Mouse (Mus musculus) neural tube, embryonic 15.5 days (tissue): Measurements from ENCODE around the gene Ndrg3. TPM values are rescaled to one million over a fixed set of nuclear protein-coding genes. Genes with fewer than 3 reads are reported as not detected.
"Not testable (repeated sequence)": the region's sequence is repeated elsewhere in the genome, so short reads cannot be mapped to it uniquely, and the experiment has no call there.

Experiments used
- ATAC-seq: fragments of 200-750 bp; cut with Nextera tagmentation; 2 replicates; pipeline ENCODE4 v1.8.0; 2017; ENCODE audit warnings: mild to moderate bottlenecking, moderate TSS enrichment, moderate library complexity; ENCODE audit not compliant: low FRiP score
- H3K27ac ChIP-seq: fragments of 300-500 bp; sonication (generic); replicated peaks from 2 replicates; pipeline ENCODE4 v1.5.1; 2015; ENCODE audit warnings: mild to moderate bottlenecking, inconsistent platforms
- H3K27me3 ChIP-seq: fragments of 300-500 bp; sonication (generic); replicated peaks from 2 replicates; pipeline ENCODE4 v1.6.1; 2015; ENCODE audit warnings: inconsistent platforms
- H3K36me3 ChIP-seq: fragments of 300-500 bp; sonication (generic); 2 replicates; pipeline ENCODE4 v1.6.1; 2015; ENCODE audit warnings: inconsistent platforms
- H3K4me1 ChIP-seq: fragments of 300-500 bp; sonication (generic); 2 replicates; pipeline ENCODE4 v1.6.1; 2015; ENCODE audit warnings: inconsistent platforms
- H3K4me2 ChIP-seq: fragments of 300-500 bp; sonication (generic); 2 replicates; pipeline ENCODE4 v1.6.1; 2015; ENCODE audit warnings: inconsistent platforms, mild to moderate bottlenecking, moderate library complexity
- H3K4me3 ChIP-seq: fragments of 300-500 bp; sonication (generic); replicated peaks from 2 replicates; pipeline ENCODE4 v1.5.1; 2015; ENCODE audit warnings: mild to moderate bottlenecking, inconsistent platforms
- H3K9ac ChIP-seq: fragments of 300-500 bp; sonication (generic); replicated peaks from 2 replicates; pipeline ENCODE4 v1.6.1; 2015; ENCODE audit warnings: mild to moderate bottlenecking, inconsistent platforms
- H3K9me3 ChIP-seq: fragments of 300-500 bp; sonication (generic); replicated peaks from 2 replicates; pipeline ENCODE4 v1.6.1; 2016; ENCODE audit warnings: inconsistent platforms
- WGBS: fragments of 180-500 bp; shearing (Covaris S2); methylation state at CpG from one replicate; pipeline ENCODE4 v1.1.7; 2015; ENCODE audit warnings: mixed read lengths; 5-methylcytosine and 5-hydroxymethylcytosine counted together
- polyA plus RNA-seq: library from polyadenylated mRNA; unstranded; fragments of >200 nt; fragmentation: Nextera tagmentation; extraction: Ambion mirVana; gene quantifications from 2 replicates; pipeline ENCODE4 v1.2.1, GENCODE M21; 2015

Gene Ndrg3
- polyA plus RNA-seq, 1 experiment from 2014 or later = 158 TPM

DNA sequence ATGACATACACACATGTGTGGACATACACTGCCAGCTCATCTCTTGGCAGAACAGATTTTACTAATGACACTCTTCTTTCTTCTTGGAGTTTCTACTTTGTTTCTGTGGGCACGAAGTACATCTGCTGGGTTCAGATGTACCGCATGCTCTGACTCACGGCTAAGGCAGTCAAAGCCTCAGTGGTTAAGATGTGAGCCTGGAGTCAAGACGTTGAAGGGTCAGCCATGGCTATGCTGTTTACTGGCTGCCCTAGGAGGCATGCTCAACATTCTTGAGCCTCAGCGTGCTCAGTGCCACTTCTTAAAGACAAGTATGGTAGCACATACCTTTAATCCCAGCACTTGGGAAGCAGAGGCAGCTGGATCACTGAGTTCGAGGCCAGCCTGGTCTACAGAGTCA lies 61.3 kb downstream of the Ndrg3 start:
- H3K27me3 ChIP-seq = no peaks in the 10 kb centered on the region
- H3K36me3 ChIP-seq = peaks cover 51% of the 10 kb centered on the region
- no peak overlapping the region for H3K4me2 ChIP-seq
- ATAC-seq = no peak
- H3K4me3 ChIP-seq = no peak overlapping the region
- H3K9ac ChIP-seq = no peak overlapping the region
- 92% methylated on average over 6 of the region's 6 CpGs for WGBS
- H3K4me1 ChIP-seq = no peaks in the 10 kb centered on the region
- no peak overlapping the region for H3K27ac ChIP-seq
- no peaks in the 10 kb centered on the region for H3K9me3 ChIP-seq

GRCm38 (mm10) chr2:156929519-156930120 lies 62.2 kb downstream of the Ndrg3 start:
- H3K27ac ChIP-seq = no peak overlapping the region
- H3K9me3 ChIP-seq = no peaks in the 10 kb centered on the region
- H3K4me1 ChIP-seq = no peaks in the 10 kb centered on the region
- 65% methylated on average over 11 of the region's 11 CpGs for WGBS
- no peak for ATAC-seq
- no peaks in the 10 kb centered on the region for H3K27me3 ChIP-seq
- H3K9ac ChIP-seq = no peak overlapping the region
- H3K4me2 ChIP-seq = no peak overlapping the region
- H3K4me3 ChIP-seq = no peak overlapping the region
- peaks cover 46% of the 10 kb centered on the region for H3K36me3 ChIP-seq

GRCm38 (mm10) chr2:156928606-156929005 lies 63.2 kb downstream of the Ndrg3 start:
- Histone ChIP-seq H3K4me3 (no peak overlapping the region), H3K4me1 (no peaks in the 10 kb centered on the region), H3K9ac (no peak overlapping the region), H3K9me3 (no peaks in the 10 kb centered on the region), H3K27me3 (no peaks in the 10 kb centered on the region), H3K27ac (no peak overlapping the region), H3K4me2 (no peak overlapping the region), H3K36me3 (peaks cover 46% of the 10 kb centered on the region)
- no peak for ATAC-seq
- WGBS = 92% methylated on average over 6 of the region's 6 CpGs

GRCm38 (mm10) chr2:156927663-156928062 lies 64.2 kb downstream of the Ndrg3 start:
- H3K27ac ChIP-seq = no peak overlapping the region
- H3K4me2 ChIP-seq = no peak overlapping the region
- ATAC-seq = no peak
- WGBS = 90% methylated on average over 6 of the region's 6 CpGs
- H3K27me3 ChIP-seq = no peaks in the 10 kb centered on the region
- no peaks in the 10 kb centered on the region for H3K9me3 ChIP-seq
- H3K4me3 ChIP-seq = no peak overlapping the region
- H3K4me1 ChIP-seq = no peaks in the 10 kb centered on the region
- H3K36me3 ChIP-seq = peaks cover 37% of the 10 kb centered on the region
- H3K9ac ChIP-seq = no peak overlapping the region

DNA sequence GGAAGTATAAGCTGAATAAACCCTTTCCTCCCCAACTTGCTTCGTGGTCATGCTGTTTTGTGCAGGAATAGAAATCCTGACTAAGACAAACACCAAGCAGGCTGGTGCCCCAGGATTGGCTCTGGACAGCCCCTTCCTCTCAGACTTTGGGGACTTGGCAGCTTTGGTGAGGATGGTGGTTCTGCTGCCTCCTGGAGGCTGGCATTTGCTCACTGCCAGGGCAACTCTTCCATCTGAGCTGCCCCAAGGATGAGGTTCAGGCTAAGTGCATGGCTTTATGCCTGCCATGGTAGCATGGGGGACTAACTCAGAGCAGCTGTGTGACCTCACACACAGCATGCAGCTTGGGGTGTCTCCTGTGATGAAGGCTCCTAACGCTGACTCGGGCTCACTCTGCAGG lies 66.2 kb downstream of the Ndrg3 start:
- not testable (repeated sequence) for H3K9ac ChIP-seq, ATAC-seq, H3K4me1 ChIP-seq, H3K27me3 ChIP-seq, H3K9me3 ChIP-seq, H3K4me3 ChIP-seq, H3K27ac ChIP-seq, H3K4me2 ChIP-seq
- H3K36me3 ChIP-seq = peaks cover 30% of the 10 kb centered on the region
- WGBS = 93% methylated on average over 3 of the region's 3 CpGs

GRCm38 (mm10) chr2:156925075-156925474 lies 66.8 kb downstream of the Ndrg3 start:
- H3K9me3 ChIP-seq, H3K9ac ChIP-seq, H3K27ac ChIP-seq, H3K27me3 ChIP-seq, H3K4me3 ChIP-seq, H3K4me1 ChIP-seq, H3K4me2 ChIP-seq, ATAC-seq: not testable (repeated sequence)
- H3K36me3 ChIP-seq = peaks cover 24% of the 10 kb centered on the region
- 85% methylated on average over 4 of the region's 4 CpGs for whole genome bisulfite sequencing

DNA sequence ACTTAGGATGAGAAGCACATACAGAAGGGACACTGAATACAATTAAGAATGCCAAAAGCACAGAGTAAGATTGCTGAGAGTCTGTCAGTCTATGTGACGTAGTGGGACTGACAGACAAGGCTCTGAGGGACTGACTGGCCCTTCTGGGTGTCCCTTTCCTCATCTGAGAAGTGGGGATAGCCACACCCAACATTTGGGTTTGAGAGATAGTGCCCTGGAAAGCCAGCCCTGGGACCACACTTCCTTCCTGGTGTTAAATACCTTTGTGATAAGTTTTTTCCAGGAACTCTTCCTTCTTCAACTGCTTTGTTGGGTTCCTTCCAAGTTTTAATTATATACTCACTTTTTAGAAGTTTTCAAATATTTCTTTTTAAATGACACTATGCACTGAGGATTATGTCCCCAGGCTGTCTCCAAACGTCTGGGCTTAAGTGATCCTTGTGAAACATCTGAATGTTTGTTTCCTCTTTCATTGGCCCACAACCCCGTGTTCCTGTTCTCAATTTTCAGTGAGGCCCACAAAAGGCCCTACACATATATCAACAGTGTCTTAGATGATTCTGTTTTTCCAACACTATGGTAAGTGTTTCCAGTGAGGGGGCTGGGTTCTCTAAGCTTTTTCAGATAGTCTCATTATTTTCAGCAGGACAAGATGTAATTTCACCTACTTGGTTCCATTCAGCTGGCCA lies 67.5 kb downstream of the Ndrg3 start:
- H3K9me3 ChIP-seq = no peaks in the 10 kb centered on the region
- ATAC-seq = no peak
- 65% methylated on average over 3 of the region's 3 CpGs for WGBS
- no peak overlapping the region for H3K4me2 ChIP-seq
- H3K4me1 ChIP-seq = no peaks in the 10 kb centered on the region
- no peak overlapping the region for H3K4me3 ChIP-seq
- H3K27ac ChIP-seq = no peak overlapping the region
- H3K36me3 ChIP-seq = peaks cover 19% of the 10 kb centered on the region
- H3K9ac ChIP-seq = no peak overlapping the region
- H3K27me3 ChIP-seq = no peaks in the 10 kb centered on the region

DNA sequence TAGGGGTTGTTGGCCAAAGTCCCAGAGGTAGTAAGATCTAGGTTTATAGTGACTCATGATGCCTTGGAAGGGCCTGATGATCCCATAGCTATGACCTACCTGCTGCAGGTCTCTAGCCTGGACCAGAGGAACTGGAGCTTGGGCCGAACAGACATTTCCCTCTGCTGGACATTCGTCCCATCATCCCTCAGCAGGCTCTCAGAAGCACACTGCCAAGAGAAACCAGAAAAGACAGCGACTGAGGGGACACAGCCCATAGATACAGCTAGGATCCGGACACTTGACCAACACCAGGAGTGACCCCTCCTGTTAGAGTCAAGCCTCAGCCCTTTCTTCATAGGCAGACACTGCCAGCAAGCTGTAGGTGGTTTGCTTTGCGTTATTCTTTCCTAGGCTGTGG lies 68.8 kb downstream of the Ndrg3 start:
- H3K4me3 ChIP-seq = no peak overlapping the region
- peaks cover 12% of the 10 kb centered on the region; the same call in 1 of the 2 replicates for H3K36me3 ChIP-seq
- H3K9ac ChIP-seq = no peak overlapping the region
- H3K27ac ChIP-seq = no peak overlapping the region
- no peak overlapping the region for H3K4me2 ChIP-seq
- no peaks in the 10 kb centered on the region for H3K4me1 ChIP-seq
- H3K27me3 ChIP-seq = no peaks in the 10 kb centered on the region
- whole genome bisulfite sequencing = 84% methylated on average over 5 of the region's 5 CpGs
- ATAC-seq = no peak
- no peaks in the 10 kb centered on the region for H3K9me3 ChIP-seq

DNA sequence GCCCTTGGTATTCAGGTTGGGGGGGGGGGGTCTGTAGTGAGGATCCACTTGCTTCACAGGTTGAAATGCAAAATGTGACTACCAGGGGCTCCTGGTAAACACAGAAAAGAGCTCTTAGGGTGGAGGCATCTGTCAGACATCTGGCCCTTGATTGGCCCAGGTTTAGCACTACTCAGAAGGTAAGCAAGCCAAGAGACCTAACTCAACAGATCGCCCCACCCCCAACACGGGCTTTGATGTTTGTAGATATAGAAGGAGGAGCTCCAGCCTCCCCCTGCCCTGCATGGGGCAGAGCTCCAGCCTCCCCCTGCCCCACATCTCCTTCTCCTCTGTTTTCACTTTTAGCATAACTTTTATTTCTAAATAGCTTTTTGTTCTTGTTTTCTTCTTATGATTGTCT lies 72.1 kb downstream of the Ndrg3 start:
- Histone ChIP-seq H3K9ac (no peak overlapping the region), H3K27me3 (no peaks in the 10 kb centered on the region), H3K4me2 (no peak overlapping the region), H3K27ac (no peak overlapping the region), H3K4me1 (no peaks in the 10 kb centered on the region), H3K4me3 (no peak overlapping the region), H3K9me3 (no peaks in the 10 kb centered on the region), H3K36me3 (no peaks in the 10 kb centered on the region)
- 72% methylated on average over 2 of the region's 2 CpGs for WGBS
- ATAC-seq = no peak

GRCm38 (mm10) chr2:156919191-156919590 lies 72.7 kb downstream of the Ndrg3 start:
- not testable (repeated sequence) for ATAC-seq, H3K27ac ChIP-seq, H3K4me2 ChIP-seq, H3K4me1 ChIP-seq, H3K36me3 ChIP-seq, H3K27me3 ChIP-seq, H3K9ac ChIP-seq, H3K4me3 ChIP-seq, H3K9me3 ChIP-seq
- WGBS = 94% methylated on average over 11 of the region's 11 CpGs

GRCm38 (mm10) chr2:156918562-156918961 lies 73.3 kb downstream of the Ndrg3 start:
- no peak overlapping the region for H3K4me3 ChIP-seq
- no peaks in the 10 kb centered on the region for H3K4me1 ChIP-seq
- no peaks in the 10 kb centered on the region for H3K27me3 ChIP-seq
- H3K36me3 ChIP-seq = no peaks in the 10 kb centered on the region
- H3K9ac ChIP-seq = no peak overlapping the region
- no peak for ATAC-seq
- no peak overlapping the region for H3K27ac ChIP-seq
- no peaks in the 10 kb centered on the region for H3K9me3 ChIP-seq
- WGBS = 76% methylated on average over 4 of the region's 4 CpGs
- no peak overlapping the region for H3K4me2 ChIP-seq

GRCm38 (mm10) chr2:156916419-156917125 lies 75.3 kb downstream of the Ndrg3 start:
- Histone ChIP-seq H3K4me1 (no peaks in the 10 kb centered on the region), H3K4me3 (no peak overlapping the region), H3K9ac (no peak overlapping the region), H3K9me3 (no peaks in the 10 kb centered on the region), H3K27ac (no peak overlapping the region), H3K4me2 (no peak overlapping the region), H3K36me3 (no peaks in the 10 kb centered on the region), H3K27me3 (no peaks in the 10 kb centered on the region)
- WGBS = 92% methylated on average over 3 of the region's 3 CpGs
- no peak for ATAC-seq
